Mouse (Mus musculus): ENCODE data around the gene Capn15.

GRCm38 (mm10) chr17:25944366-25945163, 41.0 kb downstream of the Capn15 start, which contains the start of the genes Pigq and Nhlrc4:
- TF ChIP-seq CTCF (IDR thresholded peaks at IDR 0.05; ENCODE audit: low read depth): no peak
- peak; percentile 18; the same call in 1 of the 2 replicates for TF ChIP-seq EP300 (IDR thresholded peaks at IDR 0.05; ENCODE audit: low read depth)

All from liver, postnatal 0 days (tissue).